Comparison of ENCODE assay signal across 8 mouse cellular contexts in genomic region chr13:103920933-103921830, GRCm38 (mm10). TPM values are rescaled to one million over a fixed set of nuclear protein-coding genes. Genes with fewer than 3 reads are reported as not detected.
DNase-seq lines count a peak whose midpoint lies in the region; ATAC-seq and TF ChIP-seq lines count a peak whose summit lies in the region.

No protein-coding gene starts in this region.

- peak; percentile 89 for ATAC-seq in heart, embryonic 12.5 days (ENCODE audit: insufficient number of reproducible peaks, low FRiP score)
- ATAC-seq in kidney, postnatal 0 days (replicated peaks; ENCODE audit: low FRiP score, low read depth), result peak; percentile 90
- ATAC-seq in liver, embryonic 11.5 days (replicated peaks; ENCODE audit: low FRiP score), result peak; percentile 81
- peak; percentile 89 for ATAC-seq in stomach, embryonic 14.5 days (ENCODE audit: insufficient number of reproducible peaks, insufficient read depth, low FRiP score, low read depth)

- H3K4me2 ChIP-seq in heart, embryonic 12.5 days, result peak overlapping the region; percentile 86
- peak overlapping the region; percentile 75 for H3K4me2 ChIP-seq in kidney, postnatal 0 days (ENCODE audit: low read length)
- peak overlapping the region; percentile 86 for H3K4me2 ChIP-seq in liver, embryonic 11.5 days
- peak overlapping the region; percentile 80 for H3K4me2 ChIP-seq in stomach, embryonic 14.5 days (replicated peaks; ENCODE audit: low read depth, low read length)

- TF ChIP-seq POLR2A in bone marrow macrophage, adult 2 months (IDR thresholded peaks at IDR 0.05; ENCODE audit: borderline replicate concordance, low read depth, low read length), result no peak

- no peaks in the 10 kb centered on the region for H3K36me3 ChIP-seq in erythroblast, embryonic 14.5 days (ENCODE audit: control insufficient read depth)
- no peaks in the 10 kb centered on the region for H3K36me3 ChIP-seq in heart, embryonic 12.5 days
- no peaks in the 10 kb centered on the region for H3K36me3 ChIP-seq in kidney, postnatal 0 days (ENCODE audit: insufficient read depth, low read length)
- no peaks in the 10 kb centered on the region for H3K36me3 ChIP-seq in liver, embryonic 11.5 days (ENCODE audit: control insufficient read depth, insufficient read depth, low read length)
- no peaks in the 10 kb centered on the region for H3K36me3 ChIP-seq in stomach, embryonic 14.5 days (ENCODE audit: control insufficient read depth, insufficient read depth, low read length)

- peak; percentile 81 to 85 for DNase-seq in B cell, adult 2 months
- peak; percentile 95 for DNase-seq in kidney, postnatal 0 days (ENCODE audit: low spot score)
- peak; percentile 87 for DNase-seq in liver, embryonic 11.5 days (ENCODE audit: low spot score)
- DNase-seq in naive thymus-derived CD4-positive, alpha-beta T cell, adult 2 months (ENCODE audit: low read depth), result peak; percentile 86

- no peaks in the 10 kb centered on the region for H3K9me3 ChIP-seq in erythroblast, embryonic 14.5 days (ENCODE audit: control insufficient read depth, low read length)
- no peaks in the 10 kb centered on the region for H3K9me3 ChIP-seq in heart, embryonic 12.5 days (replicated peaks)
- H3K9me3 ChIP-seq in kidney, postnatal 0 days (replicated peaks; ENCODE audit: low read length), result no peaks in the 10 kb centered on the region
- no peaks in the 10 kb centered on the region for H3K9me3 ChIP-seq in liver, embryonic 11.5 days (ENCODE audit: control insufficient read depth, low read length)
- H3K9me3 ChIP-seq in stomach, embryonic 14.5 days (ENCODE audit: control insufficient read depth, low read depth, low read length), result no peaks in the 10 kb centered on the region

- TF ChIP-seq CTCF in bone marrow macrophage, adult 2 months (IDR thresholded peaks at IDR 0.05; ENCODE audit: low read depth, low read length), result no peak
- TF ChIP-seq CTCF in kidney, postnatal 0 days (IDR thresholded peaks at IDR 0.05; ENCODE audit: low read depth), result peak; percentile 26; the same call in 1 of the 2 replicates

- WGBS in heart, embryonic 12.5 days, result 1% methylated on average over 88 of the region's 125 CpGs
- WGBS in kidney, postnatal 0 days, result under 1% methylated on average over 81 of the region's 125 CpGs
- WGBS in liver, embryonic 11.5 days, result under 1% methylated on average over 95 of the region's 125 CpGs
- WGBS in stomach, embryonic 14.5 days, result under 1% methylated on average over 84 of the region's 125 CpGs

- H3K27ac ChIP-seq in bone marrow macrophage, adult 2 months (ENCODE audit: insufficient read depth, low read depth, low read length), result peak overlapping the region; percentile 99
- H3K27ac ChIP-seq in heart, embryonic 12.5 days (ENCODE audit: poor library complexity, severe bottlenecking), result peak overlapping the region; percentile 99
- H3K27ac ChIP-seq in kidney, postnatal 0 days, result peak overlapping the region; percentile 100
- peak overlapping the region; percentile 99 for H3K27ac ChIP-seq in liver, embryonic 11.5 days (ENCODE audit: low read depth, low read length)
- H3K27ac ChIP-seq in stomach, embryonic 14.5 days (ENCODE audit: low read length), result peak overlapping the region; percentile 100

- H3K27me3 ChIP-seq in erythroblast, embryonic 14.5 days (ENCODE audit: control insufficient read depth), result peaks cover 40% of the 10 kb centered on the region
- H3K27me3 ChIP-seq in heart, embryonic 12.5 days (replicated peaks), result no peaks in the 10 kb centered on the region
- no peaks in the 10 kb centered on the region for H3K27me3 ChIP-seq in kidney, postnatal 0 days (ENCODE audit: insufficient read depth, low read length)
- H3K27me3 ChIP-seq in liver, embryonic 11.5 days (replicated peaks; ENCODE audit: control insufficient read depth, insufficient read depth, low read length), result no peaks in the 10 kb centered on the region
- no peaks in the 10 kb centered on the region for H3K27me3 ChIP-seq in stomach, embryonic 14.5 days (ENCODE audit: control insufficient read depth, insufficient read depth, low read length)

- H3K4me3 ChIP-seq in bone marrow macrophage, adult 2 months (ENCODE audit: insufficient read depth, low read length), result peak overlapping the region; percentile 88
- H3K4me3 ChIP-seq in erythroblast, embryonic 14.5 days (replicated peaks), result peak overlapping the region; percentile 89
- peak overlapping the region; percentile 78 for H3K4me3 ChIP-seq in heart, embryonic 12.5 days
- H3K4me3 ChIP-seq in kidney, postnatal 0 days (replicated peaks; ENCODE audit: low read depth, low read length), result peak overlapping the region; percentile 75
- peak overlapping the region; percentile 78 for H3K4me3 ChIP-seq in liver, embryonic 11.5 days (ENCODE audit: low read depth, low read length)
- peak overlapping the region; percentile 87 for H3K4me3 ChIP-seq in stomach, embryonic 14.5 days (ENCODE audit: low read depth, low read length)

- peaks cover 38% of the 10 kb centered on the region for H3K4me1 ChIP-seq in bone marrow macrophage, adult 2 months (ENCODE audit: control insufficient read depth, insufficient read depth, low read length)
- H3K4me1 ChIP-seq in erythroblast, embryonic 14.5 days (ENCODE audit: control insufficient read depth), result peaks cover 17% of the 10 kb centered on the region
- no peaks in the 10 kb centered on the region; the same call in 1 of the 2 replicates for H3K4me1 ChIP-seq in heart, embryonic 12.5 days (replicated peaks)
- 0 out of 2 replicates have a peak, but pooled peaks cover 14% of the 10 kb centered on the region for H3K4me1 ChIP-seq in kidney, postnatal 0 days (replicated peaks; ENCODE audit: insufficient read depth, low read length)
- no peaks in the 10 kb centered on the region; the same call in 1 of the 2 replicates for H3K4me1 ChIP-seq in liver, embryonic 11.5 days (replicated peaks; ENCODE audit: control insufficient read depth, insufficient read depth, low read length)
- peaks cover 17% of the 10 kb centered on the region; the same call in 1 of the 2 replicates for H3K4me1 ChIP-seq in stomach, embryonic 14.5 days (ENCODE audit: control insufficient read depth, insufficient read depth, low read length)

- peak overlapping the region; percentile 95 for H3K9ac ChIP-seq in heart, embryonic 12.5 days
- H3K9ac ChIP-seq in kidney, postnatal 0 days (ENCODE audit: low read depth, low read length), result peak overlapping the region; percentile 99
- H3K9ac ChIP-seq in liver, embryonic 11.5 days (ENCODE audit: low read depth, low read length), result peak overlapping the region; percentile 97
- peak overlapping the region; percentile 99 for H3K9ac ChIP-seq in stomach, embryonic 14.5 days (replicated peaks; ENCODE audit: low read depth, low read length)

RNA-seq across cellular contexts. Expression of gene Erbin, which starts 0.9 kb away (rescaled TPM):
- 77.5 and 87.0 TPM in 2 replicates for polyA plus RNA-seq in bone marrow macrophage, adult 2 months (2012; ENCODE audit: insufficient read depth, insufficient read length, missing spikeins)
- polyA plus RNA-seq in erythroblast, embryonic 14.5 days (2012), result 0.13 TPM in 2 replicates
- polyA plus RNA-seq in heart, embryonic 12.5 days (2016; fragmentation: Nextera tagmentation; extraction: Ambion mirVana), result 18.3 and 21.4 TPM in 2 replicates
- 24.7 and 25.9 TPM in 2 replicates for polyA plus RNA-seq in kidney, postnatal 0 days (2015; fragmentation: Nextera tagmentation; extraction: Ambion mirVana)
- polyA plus RNA-seq in liver, embryonic 11.5 days (2014; fragmentation: Nextera tagmentation; extraction: Ambion mirVana), result 16.2 and 17.8 TPM in 2 replicates
- polyA plus RNA-seq in stomach, embryonic 14.5 days (2014; fragmentation: Nextera tagmentation; extraction: Ambion mirVana), result 39.8 and 41.3 TPM in 2 replicates

Comparison
In these comparisons a context has a peak if more than half of its experiments do, and no peak if none do; other contexts are left out.
1. Peak in every context shown above with its lines: DNase-seq, ATAC-seq, H3K4me3 ChIP-seq and H3K27ac ChIP-seq.
2. RNA of gene Erbin, which starts 0.9 kb away (polyA plus RNA-seq): 77.5 to 87.0 TPM in bone marrow macrophage, adult 2 months, 39.8 to 41.3 TPM in stomach, embryonic 14.5 days, 24.7 to 25.9 TPM in kidney, postnatal 0 days, 18.3 to 21.4 TPM in heart, embryonic 12.5 days and 16.2 to 17.8 TPM in liver, embryonic 11.5 days; 0.13 TPM in erythroblast, embryonic 14.5 days; every median in the first group is over 10 times any median in the second.